Mouse (Mus musculus) CD4-positive, CD25-positive, alpha-beta regulatory T cell (primary cell): Measurements from ENCODE around the gene Vamp8. TPM values are rescaled to one million over a fixed set of nuclear protein-coding genes. Genes with fewer than 3 reads are reported as not detected.

Experiments
- polyA plus RNA-seq: library from polyadenylated mRNA; unstranded; fragments of 100-300 nt; shearing (Covaris generic); gene quantifications from one replicate; pipeline ENCODE4 v1.2.1, GENCODE M21; 2017

The Vamp8 gene
- 219 TPM for polyA plus RNA-seq

DNA sequence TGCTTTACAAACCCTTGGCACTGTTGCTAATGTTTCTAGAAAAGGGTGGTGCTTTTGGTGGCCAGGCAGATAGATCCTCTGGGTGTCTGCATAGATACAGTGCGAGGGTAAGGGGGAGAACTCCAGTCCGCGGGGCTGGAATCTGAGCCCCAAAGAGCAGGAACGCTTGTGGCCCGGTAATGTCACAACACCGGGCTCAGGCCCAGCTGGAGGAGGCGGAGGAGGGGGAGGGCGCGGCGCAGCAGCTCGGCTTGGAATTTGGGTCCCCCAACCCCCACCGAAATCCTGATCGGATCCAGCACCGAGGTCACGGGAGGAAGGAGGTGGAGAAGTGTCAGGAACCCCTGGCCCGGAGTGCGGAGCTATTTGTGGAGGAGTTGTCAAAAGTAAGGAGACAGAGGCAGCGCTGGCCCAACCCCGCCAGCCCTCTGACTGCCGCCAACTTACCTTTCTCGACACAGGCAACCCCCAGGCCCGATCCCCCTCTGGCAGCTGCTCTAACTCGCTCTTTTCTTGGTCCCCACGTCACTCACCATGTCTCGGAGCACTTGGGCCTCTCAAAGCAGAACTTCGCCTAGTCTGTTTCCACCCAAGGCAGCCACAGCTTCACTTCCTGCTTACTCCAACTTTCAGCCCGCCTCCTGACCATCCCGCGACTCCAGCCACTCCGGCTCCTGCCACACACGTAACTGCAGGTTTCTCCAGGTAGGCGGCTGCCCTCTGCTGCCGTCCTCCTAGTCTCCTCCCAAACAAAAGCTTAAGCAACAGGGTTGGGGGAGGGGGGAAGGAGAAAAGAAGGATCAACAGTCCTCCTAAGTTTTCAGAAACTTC lies at the start of gene Vamp8:
TSS of gene Vamp8 (minus strand) at position 763 of the 831 bp plus-strand sequence.

DNA sequence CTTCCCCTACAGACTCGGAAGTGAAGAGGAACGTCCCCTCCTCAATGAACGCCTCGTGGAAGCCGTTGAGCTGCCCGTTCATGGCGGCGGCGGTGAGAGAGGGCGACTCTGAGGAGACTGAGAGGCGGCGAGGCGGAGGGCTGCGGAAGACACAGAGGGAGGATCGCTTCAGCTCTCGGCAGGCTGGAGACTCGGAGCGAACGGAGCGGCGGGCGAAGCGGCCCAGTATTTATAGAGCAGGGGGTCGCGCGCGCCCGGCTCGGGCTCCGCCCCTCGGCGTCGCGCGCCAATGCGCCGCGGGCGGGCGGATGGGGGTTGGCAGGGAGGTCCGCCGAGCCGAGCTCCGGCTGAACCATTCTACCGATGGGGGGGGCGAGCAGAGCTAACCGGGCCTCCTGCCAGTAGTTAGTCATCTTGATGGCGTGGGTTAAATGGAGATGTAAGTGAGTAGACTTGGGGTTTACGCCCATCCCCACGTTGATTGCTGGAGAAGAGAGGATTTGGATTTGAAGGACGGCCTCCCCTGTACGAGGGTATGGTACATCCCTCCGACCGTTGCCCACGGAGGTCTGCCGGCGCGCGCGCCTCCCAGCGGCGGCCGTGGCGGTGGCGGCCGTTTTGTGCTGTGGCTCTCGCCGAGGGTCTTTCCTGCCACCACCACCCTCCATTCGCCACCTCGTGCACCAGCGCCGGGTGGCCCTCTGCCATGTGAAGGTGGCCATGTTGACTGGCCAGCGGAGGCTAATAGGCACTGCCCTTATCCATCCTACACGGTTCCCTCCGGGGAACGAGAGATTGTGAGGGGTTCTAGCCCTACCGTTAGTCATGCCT lies 49.1 kb upstream of the Vamp8 start, which contains the start of gene Mat2a:
TSS of gene Mat2a (minus strand) at position 204 of the 831 bp plus-strand sequence.

DNA sequence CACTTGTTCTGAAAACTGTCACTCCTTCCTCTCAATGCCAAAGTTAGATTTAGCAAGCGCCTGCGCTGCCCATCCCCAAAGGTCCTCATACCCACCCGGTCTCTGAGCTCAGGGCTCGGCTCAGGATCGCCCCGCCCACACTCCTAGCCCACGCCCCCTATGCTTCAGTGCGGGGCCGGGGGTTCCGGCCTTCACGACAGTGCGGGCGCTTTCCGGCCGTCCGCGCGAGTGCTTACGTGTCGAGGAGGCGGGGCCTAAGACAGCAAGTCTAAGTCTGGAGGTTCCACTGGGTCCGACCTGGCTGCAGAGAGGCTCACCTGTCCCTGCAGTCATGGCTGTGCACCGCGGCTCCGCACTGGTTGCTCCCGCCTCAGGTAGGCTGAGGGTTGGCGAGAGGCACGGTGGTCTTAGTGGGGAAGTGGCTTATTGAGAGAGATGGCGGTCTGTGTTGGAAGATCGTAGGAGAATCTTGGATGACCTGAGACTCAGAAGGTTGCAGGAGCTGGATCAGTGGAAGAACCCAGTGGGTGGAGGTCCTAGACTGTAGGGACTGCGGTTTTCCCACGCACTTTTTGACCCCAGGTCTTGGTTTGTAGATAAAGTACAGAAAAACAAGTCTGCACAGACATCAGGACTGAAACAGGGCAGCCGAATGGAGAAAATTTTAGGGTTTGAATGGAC lies 23.7 kb upstream of the Vamp8 start, which contains the start of gene Ggcx:
TSS of gene Ggcx (plus strand) at position 233 of the 681 bp plus-strand sequence.

DNA sequence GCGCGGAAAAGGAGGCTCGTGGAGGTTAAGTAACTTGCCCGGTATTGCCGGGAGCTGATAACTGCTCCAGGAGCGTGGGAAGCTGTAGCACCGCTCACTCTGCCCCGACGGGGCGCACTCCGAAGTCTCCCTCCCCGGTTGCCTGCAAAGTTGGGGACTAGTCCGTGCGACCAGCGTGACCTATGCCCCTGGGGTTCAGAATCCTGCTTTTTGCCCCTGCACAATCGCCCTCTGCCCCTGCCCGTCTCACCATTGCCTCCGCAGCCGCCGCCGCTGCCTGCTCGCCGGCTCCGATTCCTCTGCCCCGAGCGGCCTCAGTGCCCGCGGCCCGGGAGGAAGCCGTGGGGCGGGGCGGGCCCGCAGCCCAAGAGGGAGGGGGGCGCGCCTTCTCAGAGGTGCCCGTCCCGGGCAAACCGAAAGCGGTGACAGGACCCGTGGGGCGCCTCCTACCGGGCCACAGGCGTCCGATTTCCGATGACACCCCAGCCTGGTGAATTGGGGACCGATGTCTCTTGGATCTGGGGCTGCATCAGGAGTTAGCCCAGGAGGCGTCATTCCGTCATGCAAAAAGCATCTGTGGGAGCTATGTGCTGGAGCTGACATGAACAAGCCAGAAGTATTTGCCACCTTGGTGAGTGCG lies 10.3 kb downstream of the Vamp8 start, which contains the start of gene Vamp5:
TSS of gene Vamp5 (minus strand) at position 338 of the 640 bp plus-strand sequence.

DNA sequence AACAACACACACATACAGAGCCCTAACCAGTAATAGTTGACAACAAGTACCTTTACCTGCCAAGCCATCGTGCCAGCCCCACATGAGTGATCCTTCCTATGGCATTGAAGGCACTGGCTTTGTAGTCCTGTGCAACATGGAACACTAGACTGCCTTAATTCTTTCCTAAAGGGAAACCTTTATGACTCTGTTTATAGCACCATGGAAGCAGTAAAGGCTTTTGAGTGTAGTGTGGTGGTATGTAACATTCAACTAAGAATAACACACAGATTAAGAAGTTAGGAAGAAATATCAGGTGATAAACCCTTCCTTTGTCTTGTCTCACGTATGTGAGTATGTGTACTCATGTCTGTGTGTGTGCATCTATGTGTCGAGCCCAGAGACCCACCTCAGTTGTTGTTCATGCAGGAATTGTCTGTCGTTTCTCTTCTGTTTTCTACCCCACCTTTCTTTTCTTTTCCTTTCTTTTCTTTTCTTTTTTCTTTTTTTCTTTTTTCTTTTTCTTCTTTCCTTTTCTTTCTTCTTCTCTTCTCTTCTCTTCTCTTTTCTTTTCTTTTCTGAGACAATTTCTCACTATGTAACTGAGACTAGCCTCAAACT lies 23.6 kb downstream of the Vamp8 start, which contains the start of gene Rnf181:
TSS of gene Rnf181 (minus strand) at position 113 of the 600 bp plus-strand sequence.

DNA sequence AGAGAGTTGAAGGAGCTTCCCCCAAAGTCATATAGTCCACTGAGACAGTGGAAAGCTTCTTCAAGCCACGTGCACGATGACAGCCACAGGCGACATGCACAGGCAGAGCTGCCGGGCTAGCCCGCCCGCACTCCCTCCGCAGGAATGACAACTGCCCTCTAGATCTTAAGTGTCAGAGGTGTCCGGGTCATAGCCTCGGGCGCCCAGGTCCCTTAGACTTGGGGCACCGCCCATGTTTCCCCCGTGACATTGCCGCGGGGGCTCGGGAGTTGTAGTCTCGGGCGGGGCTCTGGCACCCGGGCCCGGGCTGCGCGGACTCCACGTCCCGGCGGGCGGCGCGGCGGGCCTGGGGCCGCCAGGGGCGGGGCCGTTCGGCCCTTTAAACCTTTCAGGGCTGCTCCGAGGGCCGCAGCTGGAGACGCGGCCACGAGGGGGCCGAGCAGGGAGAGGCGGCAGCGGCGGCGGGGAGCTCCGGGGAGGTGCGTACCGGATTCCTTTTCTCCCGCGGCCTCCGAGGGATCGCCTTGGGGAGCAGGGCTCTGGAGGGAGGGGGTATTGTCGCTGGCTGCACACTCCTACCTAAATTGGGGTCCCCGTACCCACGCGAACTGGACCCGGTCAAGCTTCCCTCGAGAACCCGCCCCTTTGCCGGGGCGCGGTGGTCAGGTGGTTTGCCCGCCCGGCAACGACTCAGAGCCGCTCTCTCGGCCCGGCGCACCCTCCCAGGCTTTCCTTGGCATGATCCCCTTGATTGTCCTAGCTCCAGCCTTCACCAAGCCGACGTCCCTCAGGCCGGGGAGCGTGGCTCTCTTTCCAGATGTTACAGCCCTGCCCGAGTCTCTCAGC lies 35.2 kb downstream of the Vamp8 start, which contains the start of gene Tmem150a:
TSS of gene Tmem150a (plus strand) at position 382 of the 846 bp plus-strand sequence.

DNA sequence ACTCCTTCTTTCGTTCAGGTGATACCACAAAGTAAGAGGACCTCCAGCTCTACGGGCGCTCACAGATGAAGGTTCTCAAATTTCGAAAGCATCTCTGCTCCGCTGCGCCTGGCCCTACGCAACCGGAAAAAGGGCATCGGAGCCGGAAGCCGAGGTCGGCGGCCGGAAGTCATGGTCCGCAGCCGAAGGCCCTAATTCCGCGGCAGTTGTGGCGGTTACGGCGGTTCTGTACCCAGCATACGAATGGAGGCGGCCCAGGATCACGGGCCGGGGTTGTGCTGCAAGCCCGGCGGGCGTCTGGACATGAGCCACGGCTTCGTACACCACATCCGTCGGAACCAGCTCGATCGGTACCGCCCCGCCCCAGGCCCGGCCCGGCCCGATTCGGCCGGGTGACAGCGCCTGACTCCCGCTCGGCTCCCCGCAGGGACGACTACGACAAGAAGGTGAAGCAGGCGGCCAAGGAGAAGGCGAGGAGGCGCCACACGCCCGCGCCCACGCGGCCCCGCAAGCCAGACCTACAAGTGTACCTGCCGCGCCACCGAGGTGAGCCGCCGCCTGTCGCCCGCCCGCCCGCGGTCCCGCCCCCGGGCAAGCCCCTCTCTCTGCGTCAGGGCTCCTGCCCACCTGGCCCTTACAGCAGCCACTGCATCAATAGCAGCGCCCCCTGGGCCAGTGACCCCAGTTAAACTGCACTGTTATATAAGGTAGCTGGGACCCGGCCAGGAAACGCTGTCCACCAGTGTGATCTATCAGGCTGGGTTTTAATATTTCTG lies 43.1 kb downstream of the Vamp8 start, which contains the start of gene 0610030E20Rik:
TSS of gene 0610030E20Rik (plus strand) at position 152 of the 776 bp plus-strand sequence.

DNA sequence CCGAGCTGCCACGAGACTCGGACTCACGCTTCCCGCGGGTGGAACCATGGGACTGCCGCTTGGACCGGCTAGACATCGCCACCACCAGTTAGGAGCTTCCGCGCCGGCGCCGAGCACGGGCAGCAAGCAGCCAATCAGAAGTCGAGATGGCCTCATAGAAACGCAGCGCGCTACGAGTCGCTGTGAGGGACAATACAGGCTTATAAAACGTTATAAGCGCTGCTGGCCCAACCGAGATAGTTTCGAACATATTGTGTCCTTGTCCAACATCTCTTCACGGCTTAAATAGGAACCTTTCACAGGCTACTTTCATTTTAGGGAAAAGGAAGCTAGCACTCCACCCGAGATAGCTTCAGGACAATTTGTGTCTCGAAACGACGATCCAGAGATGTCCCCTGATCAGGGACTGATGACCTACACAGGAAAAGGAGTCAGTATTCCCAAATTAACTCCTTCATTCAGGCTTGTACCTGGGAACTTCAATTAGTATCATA lies 45.4 kb downstream of the Vamp8 start, which contains the start of gene Usp39:
TSS of gene Usp39 (minus strand) at position 111 of the 494 bp plus-strand sequence.

Other genes starting within 250 kb of the Vamp8 start
- not detected for gene Atoh8, start 155.1 kb downstream of the Vamp8 start, polyA plus RNA-seq
- not detected for gene Sftpb, start 86.1 kb downstream of the Vamp8 start, polyA plus RNA-seq
- 46.8 TPM for gene Usp39, start 45.5 kb downstream of the Vamp8 start, polyA plus RNA-seq
- 43.9 TPM for gene 0610030E20Rik, start 43.4 kb downstream of the Vamp8 start, polyA plus RNA-seq
- gene Tmem150a, start 35.3 kb downstream of the Vamp8 start, polyA plus RNA-seq, result 0.39 TPM
- 129 TPM for gene Rnf181, start 23.7 kb downstream of the Vamp8 start, polyA plus RNA-seq
- 44.8 TPM for gene Vamp5, start 10.2 kb downstream of the Vamp8 start, polyA plus RNA-seq
- 12.9 TPM for gene Ggcx, start 23.6 kb upstream of the Vamp8 start, polyA plus RNA-seq
- gene Mat2a, start 48.9 kb upstream of the Vamp8 start, polyA plus RNA-seq, result 336 TPM
- not detected for gene Sh2d6, start 131.0 kb upstream of the Vamp8 start, polyA plus RNA-seq
- gene Capg, start 153.7 kb upstream of the Vamp8 start, polyA plus RNA-seq, result 536 TPM
- 20.3 TPM for gene Elmod3, start 207.7 kb upstream of the Vamp8 start, polyA plus RNA-seq
- gene Retsat, start 207.8 kb upstream of the Vamp8 start, polyA plus RNA-seq, result 5.5 TPM
- 101 TPM for gene Tgoln1, start 226.3 kb upstream of the Vamp8 start, polyA plus RNA-seq